Mouse (Mus musculus) lung, postnatal 10 days (tissue): ENCODE data around the gene Lce3f.

ENCODE experiments used
- DNase-seq: peaks from one replicate; pipeline ENCODE4 v3.0.0; 2021

Gene Lce3f

DNA sequence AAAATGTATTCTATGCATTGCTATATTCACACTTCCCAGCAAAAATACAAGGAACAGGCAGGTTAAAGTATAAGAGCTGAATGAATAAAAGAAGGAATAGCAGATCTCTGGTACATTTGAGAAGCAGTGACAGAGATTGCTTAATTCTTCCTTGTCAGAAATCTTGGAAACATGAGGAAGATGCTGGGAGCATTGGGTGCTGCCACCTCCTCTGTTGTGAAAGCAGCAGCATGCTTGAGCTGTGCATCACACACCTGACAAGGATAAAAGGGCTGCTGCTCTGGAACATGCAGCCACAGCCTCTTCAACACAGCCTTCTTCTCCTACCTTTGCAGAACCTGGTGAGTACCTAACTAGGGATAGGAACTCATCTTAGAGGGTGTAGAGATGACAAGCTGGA is at the start of gene Lce3f:
Lce3f (plus strand) TSS at position 301 of the 400 bp plus-strand sequence.
- DNase-seq: no peak

DNA sequence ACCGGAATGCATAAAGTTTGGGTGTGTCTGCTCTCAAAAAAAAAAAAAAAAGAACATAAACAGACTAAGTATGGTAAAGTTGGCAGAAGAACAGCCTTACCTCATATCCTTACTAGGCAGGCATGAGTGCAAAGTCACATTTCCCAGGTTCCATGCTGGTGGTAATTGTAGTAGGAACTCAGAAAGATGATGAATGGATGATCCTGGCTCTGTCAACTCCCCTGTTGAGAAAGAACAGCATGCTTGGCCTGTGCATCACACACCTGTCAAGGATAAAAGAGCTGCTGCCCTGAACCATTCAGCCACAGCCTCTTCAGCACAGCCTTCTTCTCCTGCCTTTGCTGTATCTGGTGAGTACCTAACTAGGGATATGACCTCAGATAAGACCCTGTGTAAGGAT is 47.8 kb upstream of the Lce3f start, which contains the start of gene Lce3c:
Lce3c (plus strand) TSS at position 301 of the 400 bp plus-strand sequence.
- no peak for DNase-seq

DNA sequence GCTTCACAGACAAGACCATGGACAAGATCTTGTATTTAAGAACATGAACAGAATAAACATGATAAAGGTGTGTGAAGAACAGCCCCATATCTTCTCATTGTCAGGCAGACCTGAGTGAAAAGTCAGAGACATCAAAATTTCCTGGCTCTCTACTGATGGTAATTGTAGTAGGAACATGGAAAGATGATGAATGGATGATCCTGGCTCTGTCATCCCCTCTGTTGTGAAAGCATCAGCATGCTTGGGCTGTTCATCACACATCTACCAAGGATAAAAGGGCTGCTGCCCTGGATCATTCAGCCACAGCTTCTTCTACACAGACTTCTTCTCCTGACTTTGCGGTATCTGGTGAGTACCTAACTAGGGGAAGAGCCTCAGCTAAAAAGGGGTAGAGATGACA is 34.9 kb upstream of the Lce3f start, which contains the start of gene Lce3d:
Lce3d (plus strand) TSS at position 301 of the 400 bp plus-strand sequence.
- no peak for DNase-seq

DNA sequence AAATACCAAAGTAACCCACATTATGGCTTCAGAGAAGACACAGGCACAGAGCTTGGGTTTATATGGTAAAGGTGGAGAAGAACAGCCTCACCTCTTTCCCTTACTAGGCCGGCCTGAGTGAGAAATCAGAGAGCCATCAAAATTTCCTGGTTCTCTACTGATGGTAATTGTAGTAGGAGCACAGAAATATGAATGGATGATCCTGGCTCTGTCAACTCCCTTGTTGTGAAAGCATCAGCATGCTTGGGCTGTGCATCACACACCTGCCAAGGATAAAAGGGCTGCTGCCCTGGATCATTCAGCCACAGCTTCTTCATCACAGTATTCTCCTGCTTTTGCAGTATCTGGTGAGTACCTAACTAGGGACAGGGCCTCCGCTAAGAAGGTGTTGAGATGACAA is 25.3 kb upstream of the Lce3f start, which contains the start of gene Lce3e:
Lce3e (plus strand) TSS at position 301 of the 400 bp plus-strand sequence.
- DNase-seq: no peak

DNA sequence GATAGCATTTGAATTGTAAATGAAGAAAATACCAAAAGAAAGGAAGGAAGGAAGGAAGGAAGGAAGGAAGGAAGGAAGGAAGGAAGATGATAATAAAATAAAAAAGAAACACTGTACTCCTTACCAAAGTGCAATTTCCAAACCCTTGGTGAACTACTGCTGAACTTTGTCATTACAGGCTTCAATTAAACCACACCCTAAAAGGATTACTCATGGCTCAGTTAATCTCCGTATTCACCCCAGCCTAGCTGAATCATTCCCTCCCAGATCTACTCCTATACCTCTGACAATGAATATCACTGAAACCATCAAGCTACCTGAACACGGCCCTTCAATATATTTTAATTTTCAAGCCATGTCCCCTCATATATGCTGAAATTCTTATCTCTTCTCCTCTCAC is 13.5 kb upstream of the Lce3f start:
- no peak for DNase-seq

DNA sequence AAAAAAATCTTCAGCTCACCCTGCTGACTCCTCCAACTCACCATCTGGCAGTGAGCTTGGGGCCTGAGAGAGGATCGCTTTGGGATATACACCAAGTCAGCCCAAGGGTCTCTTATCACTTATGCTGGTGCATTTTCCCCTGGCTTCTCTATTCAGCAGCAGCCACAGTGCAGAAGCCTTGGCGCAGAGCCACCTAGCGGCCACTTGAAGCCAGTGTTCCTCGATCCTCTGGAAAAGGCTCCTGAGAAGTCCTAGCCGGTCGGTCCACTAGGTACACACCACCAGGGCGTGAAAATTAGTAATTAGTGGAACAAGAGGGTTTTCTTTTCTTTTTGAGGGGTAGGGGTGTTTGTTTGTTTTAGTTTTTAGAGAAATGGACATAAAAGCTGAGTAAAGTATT is 6.7 kb downstream of the Lce3f start:
- DNase-seq: peak; percentile 73

DNA sequence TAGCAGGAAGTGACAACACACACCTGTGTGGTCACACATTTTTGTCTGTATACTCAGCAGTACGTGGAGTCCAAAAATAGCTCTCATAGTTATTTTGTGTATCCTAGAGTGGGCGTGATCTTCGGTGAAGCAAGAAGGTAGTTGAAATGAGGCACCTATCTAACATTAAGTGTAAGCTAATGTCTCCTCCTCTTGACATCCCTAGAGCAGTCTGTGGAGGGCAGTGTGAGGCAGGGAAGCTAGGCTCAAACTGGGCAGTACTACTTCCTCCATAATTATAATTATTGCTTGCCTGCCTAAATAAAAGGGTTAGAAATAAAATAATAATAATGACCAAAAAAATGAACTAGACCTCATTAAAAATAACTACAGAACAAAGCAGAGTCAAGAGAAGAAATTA is 8.6 kb downstream of the Lce3f start:
- no peak for DNase-seq

DNA sequence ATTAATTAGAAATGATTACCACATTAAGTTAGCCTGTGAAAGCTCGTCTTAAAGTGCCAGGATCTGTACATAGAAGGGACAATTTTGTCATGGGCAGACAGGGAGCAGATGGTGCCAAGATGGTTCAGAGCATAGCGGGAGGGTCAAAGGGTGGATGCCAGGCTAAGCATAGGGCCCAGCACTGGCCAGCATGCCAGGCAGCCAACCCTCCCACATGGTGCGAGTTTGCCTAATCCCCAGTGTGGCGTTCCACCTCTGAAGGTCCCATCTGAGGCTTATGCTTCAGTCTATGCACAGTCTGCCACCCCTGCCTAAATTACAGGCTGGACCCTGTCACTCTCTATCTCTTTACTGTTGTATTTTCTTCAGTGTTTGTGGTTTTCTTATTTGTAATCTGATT is 10.8 kb downstream of the Lce3f start:
- no peak for DNase-seq

DNA sequence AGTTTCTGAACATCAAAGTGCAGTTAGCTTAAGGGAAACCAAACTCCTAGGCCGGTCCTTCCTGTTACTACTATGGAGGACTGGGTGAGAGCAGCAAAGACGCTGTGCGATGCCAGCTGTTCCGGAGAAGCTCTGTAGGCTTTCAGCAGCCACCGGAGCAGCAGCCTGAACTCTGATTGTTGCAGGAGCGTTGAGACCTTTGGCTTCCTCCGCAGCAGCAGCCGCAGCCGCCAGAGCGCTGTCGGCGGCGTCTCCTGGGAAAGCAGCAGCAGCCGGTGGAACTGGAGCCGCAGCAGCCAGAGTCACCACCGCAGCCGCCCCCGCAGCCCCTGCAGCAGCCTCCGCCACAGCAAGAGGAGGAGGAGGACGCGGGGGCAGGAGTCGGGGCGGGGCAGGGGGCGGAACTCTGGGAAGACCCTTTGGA is 22.4 kb downstream of the Lce3f start:
- DNase-seq: peak; percentile 25

DNA sequence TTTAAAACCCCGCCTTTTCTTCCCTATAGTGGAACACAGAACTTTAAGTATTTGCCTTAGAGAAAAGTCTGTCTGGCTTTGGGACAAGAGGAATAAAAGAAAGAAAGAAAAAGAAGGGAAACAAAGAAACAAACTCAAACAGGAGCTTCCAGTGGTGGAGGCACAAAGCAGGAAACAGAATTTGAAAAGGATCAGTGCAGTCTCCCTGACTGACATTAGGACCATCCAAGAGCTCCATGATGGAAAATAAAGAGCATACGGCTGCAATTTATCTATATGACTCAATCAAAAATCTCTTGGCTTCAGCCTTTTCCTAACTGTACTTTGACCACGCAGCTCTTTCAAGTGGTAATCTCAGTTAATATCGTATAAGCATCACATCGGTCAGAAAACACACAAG is 22.8 kb downstream of the Lce3f start:
- no peak for DNase-seq

DNA sequence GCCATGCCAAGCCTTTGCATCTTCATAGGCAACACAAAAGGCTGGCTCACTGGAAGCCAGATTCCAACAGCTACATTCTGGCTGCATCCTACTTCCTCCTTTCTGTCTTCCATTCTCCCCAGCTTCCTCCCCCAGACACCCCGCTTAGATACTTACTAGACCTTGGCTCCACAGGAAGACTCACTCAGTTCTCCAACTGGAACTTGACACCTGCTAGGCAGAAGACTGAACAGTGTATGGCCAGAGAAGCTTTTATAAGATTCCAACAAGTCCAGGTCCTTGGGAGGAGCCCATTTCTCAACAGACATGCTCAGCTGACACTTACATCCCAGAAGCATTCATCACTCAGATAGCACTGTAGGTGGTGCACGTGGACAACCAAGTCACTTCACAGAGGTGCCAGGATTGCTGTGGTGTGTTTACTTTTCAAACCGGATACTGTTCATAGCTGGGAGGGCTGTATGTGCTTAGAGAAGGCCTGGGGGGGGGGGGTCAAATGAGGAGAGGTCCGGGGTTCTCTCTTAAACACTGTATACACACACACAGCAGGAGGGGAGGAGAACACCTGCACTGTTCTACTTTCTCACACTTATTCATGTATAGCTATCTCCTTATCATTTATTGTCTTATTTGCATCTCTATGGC is 23.6 kb downstream of the Lce3f start, which contains the start of gene Crct1:
Crct1 (minus strand) TSS at position 228 of the 645 bp plus-strand sequence.
- DNase-seq: no peak

DNA sequence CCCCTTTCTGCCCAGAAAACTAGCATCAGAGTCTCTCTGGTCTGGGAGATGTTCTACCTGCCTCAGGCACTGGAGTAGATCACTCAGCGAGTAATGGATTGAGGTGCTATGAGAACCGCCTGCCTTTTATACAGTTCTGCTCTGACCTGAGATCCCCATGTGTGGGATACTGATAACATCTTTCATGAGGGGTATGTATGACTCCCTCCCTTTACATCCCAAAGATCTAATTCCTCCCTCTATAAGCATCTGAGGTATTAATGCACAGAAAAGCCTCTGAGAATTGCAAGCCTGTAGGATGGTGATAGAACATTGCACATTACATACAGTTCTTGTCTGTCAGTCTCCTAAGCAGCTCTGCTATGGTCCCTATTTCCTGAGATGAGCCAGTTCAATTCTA is 26.9 kb downstream of the Lce3f start, which contains the start of gene Lce1m:
Lce1m (minus strand) TSS at position 101 of the 400 bp plus-strand sequence.
- no peak for DNase-seq

DNA sequence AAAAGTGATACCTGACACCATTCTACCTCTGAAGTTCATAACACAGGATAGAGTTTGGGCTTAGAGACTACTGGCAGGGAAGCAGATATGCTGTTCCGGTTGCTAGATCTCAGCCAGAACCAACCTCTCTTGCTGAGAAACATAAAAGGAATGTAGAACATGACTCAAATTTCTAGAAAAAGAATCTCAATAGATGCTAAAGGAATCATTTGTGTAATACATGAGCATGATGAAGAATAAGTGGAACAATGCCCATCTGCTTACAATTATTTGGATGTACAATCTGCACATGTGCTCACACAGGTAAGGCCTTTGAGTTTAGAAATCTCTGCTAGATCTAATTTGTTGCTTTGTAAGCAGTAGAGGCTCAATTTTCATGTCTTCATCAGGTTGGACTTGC is 29.1 kb downstream of the Lce3f start:
- DNase-seq: no peak

DNA sequence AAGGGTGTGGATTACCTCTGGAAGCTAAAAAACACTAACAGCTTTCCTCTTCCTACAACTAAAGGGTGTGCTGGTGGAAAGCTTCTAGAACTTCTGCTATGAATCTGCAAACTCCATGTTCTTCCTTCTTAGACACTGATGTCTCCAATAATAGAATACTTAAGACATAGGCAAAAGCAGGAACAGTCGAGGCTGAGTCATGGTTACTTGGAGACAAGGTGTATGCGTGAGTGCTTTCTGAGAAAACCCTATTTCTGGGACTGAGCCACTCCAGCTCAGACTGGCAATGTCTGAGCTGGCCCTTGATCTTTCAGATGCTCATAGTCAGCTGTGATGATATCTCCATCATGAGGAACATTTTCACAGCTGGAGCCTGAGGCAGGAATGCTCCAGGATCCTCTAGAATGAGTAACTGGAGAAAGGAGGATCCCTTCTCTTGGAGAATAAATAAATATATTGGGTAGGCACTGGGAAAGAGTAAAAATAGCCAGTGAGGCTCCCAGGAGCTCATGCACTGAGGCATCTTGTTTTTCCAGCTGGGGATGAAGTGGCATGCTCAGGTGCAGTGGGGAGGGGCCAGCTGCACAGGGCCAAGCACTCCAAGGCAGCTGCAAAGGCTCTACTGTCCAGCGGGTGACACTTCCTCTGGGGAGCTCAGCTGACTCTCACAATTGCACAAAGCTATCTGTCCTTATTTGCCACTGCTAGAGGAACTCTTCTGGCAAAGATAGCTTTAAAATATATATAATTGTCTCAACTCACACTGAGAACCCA is 31.6 kb downstream of the Lce3f start:
- no peak for DNase-seq

DNA sequence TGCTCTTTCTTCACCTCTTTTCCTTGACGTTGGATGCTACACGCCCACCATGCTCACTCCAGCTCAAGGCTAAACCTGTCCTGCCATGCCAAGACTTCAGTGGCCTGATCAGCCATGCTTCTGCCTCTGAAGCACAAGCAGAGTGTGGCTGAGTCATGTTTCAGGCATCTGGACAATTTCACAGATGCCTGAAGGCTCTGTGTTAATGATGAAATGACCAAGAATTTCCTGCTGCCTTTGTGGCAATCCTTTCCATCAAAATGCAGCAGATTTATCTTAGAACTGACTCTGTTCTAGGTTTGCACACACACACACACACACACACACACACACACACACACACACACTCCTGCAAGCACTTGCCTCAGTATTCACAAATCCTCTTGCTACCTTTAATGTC is 33.5 kb downstream of the Lce3f start:
- DNase-seq: no peak

DNA sequence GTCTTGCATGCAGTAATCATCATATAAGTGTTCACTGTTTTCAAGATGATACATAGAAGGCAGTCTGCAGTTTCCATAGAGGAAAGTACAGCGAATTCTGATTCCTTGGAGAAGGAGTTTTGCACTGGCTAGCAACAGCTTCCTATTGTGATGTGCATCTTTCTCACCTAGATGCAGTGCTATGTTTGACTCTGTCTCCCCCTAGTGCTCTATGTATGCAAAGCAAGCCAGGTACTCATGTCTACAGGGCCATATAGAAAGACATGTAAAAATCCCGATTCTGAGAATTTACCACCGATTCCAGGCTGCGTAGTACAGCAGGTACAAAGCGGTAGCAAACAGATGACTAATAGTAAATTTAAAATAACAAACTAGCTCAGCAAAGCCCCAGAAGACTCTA is 39.4 kb downstream of the Lce3f start:
- DNase-seq: peak; percentile 13
